Mouse (Mus musculus) spleen, postnatal 0 days (tissue): ENCODE data around the gene Tmc1. TPM values are rescaled to one million over a fixed set of nuclear protein-coding genes. Genes with fewer than 3 reads are reported as not detected.

Experiments
- polyA plus RNA-seq: library from polyadenylated mRNA; unstranded; fragments of >200 nt; fragmentation: Nextera tagmentation; extraction: Ambion mirVana; gene quantifications from 2 replicates; pipeline ENCODE4 v1.2.1, GENCODE M21; 2015

Tmc1 gene
- polyA plus RNA-seq, result 0.06 TPM in 1 of 2 replicates, not detected in the other

DNA sequence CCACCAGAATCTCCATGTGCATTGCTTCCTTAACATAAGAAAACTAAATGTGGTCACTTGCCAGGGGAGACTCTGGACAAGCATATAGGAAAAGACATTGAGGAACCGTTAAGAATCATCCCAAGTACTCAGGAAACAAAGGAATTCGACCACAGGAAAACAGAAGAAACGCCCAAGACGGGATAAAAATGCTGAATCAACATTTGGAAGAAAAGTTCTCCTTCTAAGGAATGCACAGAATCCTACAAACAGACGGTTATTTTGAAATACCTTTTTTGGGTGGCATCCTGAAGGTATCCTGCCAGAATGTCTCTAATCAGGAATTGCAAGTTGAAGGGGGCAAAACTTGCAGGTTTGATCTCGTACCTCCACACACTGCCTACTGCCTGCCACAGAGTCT lies at the start of gene Tmc1:
Gene Tmc1 (minus strand): TSS at position 329 of the 400 bp plus-strand sequence.

Other genes with a start within 250 kb of the Tmc1 start
- 1.1 and 1.2 TPM in 2 replicates for gene Aldh1a7, start 226.6 kb downstream of the Tmc1 start, polyA plus RNA-seq